Mouse (Mus musculus): ENCODE measurements around the gene Lsmem1.

Lsmem1 gene

GRCm38 (mm10) chr12:40199302-40199701 is at the start of gene Lsmem1:
Gene Lsmem1 (minus strand): TSS chr12:40199490.
- DNase-seq (ENCODE audit: low spot score) = no peak

- DNase-seq (ENCODE audit: low spot score) = no peak
These were observed 49.3 kb upstream of the Lsmem1 start, which contains the start of gene Ifrd1 for GRCm38 (mm10) chr12:40248454-40249180. Gene Ifrd1 (minus strand): TSS chr12:40248504.

GRCm38 (mm10) chr12:40247976-40248375 is 48.7 kb upstream of the Lsmem1 start:
- DNase-seq (ENCODE audit: low spot score) = no peak

GRCm38 (mm10) chr12:40247384-40247783 is 48.1 kb upstream of the Lsmem1 start:
- no peak for DNase-seq (ENCODE audit: low spot score)

- no peak for DNase-seq (ENCODE audit: low spot score)
These were observed 46.2 kb upstream of the Lsmem1 start for GRCm38 (mm10) chr12:40245434-40245970.

- no peak for DNase-seq (ENCODE audit: low spot score)
These were observed 45.6 kb upstream of the Lsmem1 start for GRCm38 (mm10) chr12:40244926-40245325.

- no peak for DNase-seq (ENCODE audit: low spot score)
These were observed 44.5 kb upstream of the Lsmem1 start for GRCm38 (mm10) chr12:40243821-40244221.

GRCm38 (mm10) chr12:40243241-40243640 is 44.0 kb upstream of the Lsmem1 start:
- DNase-seq (ENCODE audit: low spot score) = no peak

GRCm38 (mm10) chr12:40239161-40239560 is 39.9 kb upstream of the Lsmem1 start:
- DNase-seq (ENCODE audit: low spot score) = no peak

GRCm38 (mm10) chr12:40232231-40232630 is 32.9 kb upstream of the Lsmem1 start:
- DNase-seq (ENCODE audit: low spot score) = no peak

- no peak for DNase-seq (ENCODE audit: low spot score)
These were observed 32.3 kb upstream of the Lsmem1 start for GRCm38 (mm10) chr12:40231632-40232031.

GRCm38 (mm10) chr12:40224171-40224880 is 25.0 kb upstream of the Lsmem1 start:
- no peak for DNase-seq (ENCODE audit: low spot score)

GRCm38 (mm10) chr12:40223676-40224075 is 24.4 kb upstream of the Lsmem1 start:
- DNase-seq (ENCODE audit: low spot score) = no peak

- DNase-seq (ENCODE audit: low spot score) = peak; percentile 100
These were observed 23.9 kb upstream of the Lsmem1 start for GRCm38 (mm10) chr12:40223082-40223619.

GRCm38 (mm10) chr12:40222251-40223081 is 23.2 kb upstream of the Lsmem1 start:
- DNase-seq (ENCODE audit: low spot score) = peak; percentile 99

GRCm38 (mm10) chr12:40221611-40222010 is 22.3 kb upstream of the Lsmem1 start:
- DNase-seq (ENCODE audit: low spot score) = no peak

GRCm38 (mm10) chr12:40220896-40221295 is 21.6 kb upstream of the Lsmem1 start:
- no peak for DNase-seq (ENCODE audit: low spot score)

GRCm38 (mm10) chr12:40220001-40220570 is 20.8 kb upstream of the Lsmem1 start:
- no peak for DNase-seq (ENCODE audit: low spot score)

- DNase-seq (ENCODE audit: low spot score) = no peak
These were observed 19.2 kb upstream of the Lsmem1 start for GRCm38 (mm10) chr12:40218430-40218945.

GRCm38 (mm10) chr12:40217776-40218175 is 18.5 kb upstream of the Lsmem1 start:
- no peak for DNase-seq (ENCODE audit: low spot score)

Measured in embryo, embryonic 10 days (tissue).